Mouse (Mus musculus) layer of hippocampus, adult 2 months (tissue): ENCODE results near the gene Ttll11. TPM values are rescaled to one million over a fixed set of nuclear protein-coding genes. Genes with fewer than 3 reads are reported as not detected.

Experiments used
- DNase-seq, 2 experiments: peaks; one replicate each; pipeline ENCODE4 v3.0.0; 2022; ENCODE audit warnings: low spot score in 2 of 2
- H3K27ac ChIP-seq: fragments of 200-600 bp; 2 replicates; pipeline ENCODE4 v1.8.1; 2022
- H3K4me3 ChIP-seq: fragments of 200-600 bp; 2 replicates; pipeline ENCODE4 v1.8.1; 2022; ENCODE audit warnings: mild to moderate bottlenecking
- CTCF ChIP-seq: fragments of 200-600 bp; conservative IDR thresholded peaks from 2 replicates; pipeline ENCODE4 v1.8.1; 2022; ENCODE audit warnings: antibody characterized with exemption, mild to moderate bottlenecking, moderate library complexity
- total RNA-seq, 2 experiments: library from RNA; stranded (reverse); gene quantifications; 2 replicates each; pipeline ENCODE4 v1.2.3; 2021

Gene Ttll11
- total RNA-seq, 2 experiments from 2014 or later: 33.9 to 38.8 TPM

- no peak for DNase-seq
- Histone ChIP-seq H3K4me3 (no peak overlapping the region), H3K27ac (no peak overlapping the region)
- no peak for TF ChIP-seq CTCF
These were observed 167.7 kb downstream of the Ttll11 start for GRCm38 (mm10) chr2:35811801-35812560.

GRCm38 (mm10) chr2:35810027-35810426, 169.7 kb downstream of the Ttll11 start:
- no peak for DNase-seq
- no peak for TF ChIP-seq CTCF
- Histone ChIP-seq H3K4me3 (no peak overlapping the region), H3K27ac (no peak overlapping the region)

- TF ChIP-seq CTCF: no peak
- Histone ChIP-seq H3K4me3 (no peak overlapping the region), H3K27ac (no peak overlapping the region)
- DNase-seq: no peak
These were observed 170.6 kb downstream of the Ttll11 start for GRCm38 (mm10) chr2:35809141-35809540.

GRCm38 (mm10) chr2:35805881-35806280, 173.8 kb downstream of the Ttll11 start:
- DNase-seq: no peak
- TF ChIP-seq CTCF: no peak
- no peak overlapping the region for H3K4me3 ChIP-seq
- H3K27ac ChIP-seq: no peak overlapping the region

- TF ChIP-seq CTCF: no peak
- no peak for DNase-seq
- Histone ChIP-seq H3K4me3 (no peak overlapping the region), H3K27ac (no peak overlapping the region)
These were observed 176.6 kb downstream of the Ttll11 start for GRCm38 (mm10) chr2:35803095-35803494.

- no peak for TF ChIP-seq CTCF
- Histone ChIP-seq H3K4me3 (no peak overlapping the region), H3K27ac (no peak overlapping the region)
- no peak for DNase-seq
These were observed 178.0 kb downstream of the Ttll11 start for GRCm38 (mm10) chr2:35801759-35802158.

GRCm38 (mm10) chr2:35799073-35799472, 180.6 kb downstream of the Ttll11 start:
- TF ChIP-seq CTCF: no peak
- H3K27ac ChIP-seq: no peak overlapping the region
- no peak overlapping the region for H3K4me3 ChIP-seq
- DNase-seq: no peak

GRCm38 (mm10) chr2:35797998-35798397, 181.7 kb downstream of the Ttll11 start:
- H3K27ac ChIP-seq: no peak overlapping the region
- no peak for TF ChIP-seq CTCF
- no peak overlapping the region for H3K4me3 ChIP-seq
- no peak for DNase-seq

GRCm38 (mm10) chr2:35789362-35790326, 190.1 kb downstream of the Ttll11 start:
- no peak overlapping the region for H3K27ac ChIP-seq
- DNase-seq: no peak
- H3K4me3 ChIP-seq: no peak overlapping the region
- no peak for TF ChIP-seq CTCF

GRCm38 (mm10) chr2:35785877-35786276, 193.8 kb downstream of the Ttll11 start:
- H3K27ac ChIP-seq: no peak overlapping the region
- H3K4me3 ChIP-seq: no peak overlapping the region
- DNase-seq: no peak
- TF ChIP-seq CTCF: no peak

GRCm38 (mm10) chr2:35783368-35783767, 196.3 kb downstream of the Ttll11 start:
- DNase-seq: no peak
- TF ChIP-seq CTCF: no peak
- no peak overlapping the region for H3K27ac ChIP-seq
- no peak overlapping the region for H3K4me3 ChIP-seq

GRCm38 (mm10) chr2:35779266-35779665, 200.4 kb downstream of the Ttll11 start:
- DNase-seq: no peak

GRCm38 (mm10) chr2:35776935-35777334, 202.8 kb downstream of the Ttll11 start:
- Histone ChIP-seq H3K27ac (no peak overlapping the region), H3K4me3 (no peak overlapping the region)
- DNase-seq: no peak
- TF ChIP-seq CTCF: no peak

More at GRCm38 (mm10) chr2:35779266-35779665, 200.4 kb downstream of the Ttll11 start:
- Histone ChIP-seq H3K4me3 (no peak overlapping the region), H3K27ac (no peak overlapping the region)
- TF ChIP-seq CTCF: no peak
